Mouse (Mus musculus): ENCODE data around the gene Wdr82.

Wdr82 gene

GRCm38 (mm10) chr9:106225469-106226150, 54.9 kb downstream of the Wdr82 start:
- DNase-seq (ENCODE audit: low spot score in 2 of 2): no peak

GRCm38 (mm10) chr9:106226151-106226682, 55.5 kb downstream of the Wdr82 start:
- no peak for DNase-seq (ENCODE audit: low spot score in 2 of 2)

- DNase-seq (ENCODE audit: low spot score in 2 of 2): no peak
Observed at GRCm38 (mm10) chr9:106227790-106228429, 57.2 kb downstream of the Wdr82 start.

GRCm38 (mm10) chr9:106230051-106230733, 59.5 kb downstream of the Wdr82 start:
- no peak for DNase-seq (ENCODE audit: low spot score in 2 of 2)

- no peak for DNase-seq (ENCODE audit: low spot score in 2 of 2)
Observed at GRCm38 (mm10) chr9:106230734-106231106, 60.0 kb downstream of the Wdr82 start.

GRCm38 (mm10) chr9:106231220-106231619, 60.5 kb downstream of the Wdr82 start:
- DNase-seq (ENCODE audit: low spot score in 2 of 2): no peak

- no peak for DNase-seq (ENCODE audit: low spot score in 2 of 2)
Observed at GRCm38 (mm10) chr9:106231816-106232215, 61.1 kb downstream of the Wdr82 start.

GRCm38 (mm10) chr9:106232956-106233355, 62.2 kb downstream of the Wdr82 start:
- no peak for DNase-seq (ENCODE audit: low spot score in 2 of 2)

- no peak for DNase-seq (ENCODE audit: low spot score in 2 of 2)
Observed at GRCm38 (mm10) chr9:106233953-106234352, 63.2 kb downstream of the Wdr82 start.

GRCm38 (mm10) chr9:106235194-106235830, 64.6 kb downstream of the Wdr82 start:
- DNase-seq (ENCODE audit: low spot score in 2 of 2): no peak

- no peak for DNase-seq (ENCODE audit: low spot score in 2 of 2)
Observed at GRCm38 (mm10) chr9:106236156-106236817, 65.6 kb downstream of the Wdr82 start.

- no peak for DNase-seq (ENCODE audit: low spot score in 2 of 2)
Observed at GRCm38 (mm10) chr9:106236818-106237211, 66.1 kb downstream of the Wdr82 start.

- no peak for DNase-seq (ENCODE audit: low spot score in 2 of 2)
Observed at GRCm38 (mm10) chr9:106237401-106237800, 66.7 kb downstream of the Wdr82 start.

- no peak for DNase-seq (ENCODE audit: low spot score in 2 of 2)
Observed at GRCm38 (mm10) chr9:106237878-106238277, 67.2 kb downstream of the Wdr82 start.
